ENCODE assay signal across 9 mouse cellular contexts in genomic region chr7:113256046-113256445, GRCm38 (mm10). TPM values are rescaled to one million over a fixed set of nuclear protein-coding genes. Genes with fewer than 3 reads are reported as not detected.
A peak's percentile ranks its signal among the peaks of the same experiment; 100 is the strongest.
DNase-seq lines count a peak whose midpoint lies in the region; TF ChIP-seq lines count a peak whose summit lies in the region.
"Had no signal": no experiment of that assay in that cellular context is flagged by ENCODE, and none has a peak within 500 bp of the region (broad histone marks: within the 10 kb centered on the region; RNA-seq: fewer than 3 reads in every experiment).

No protein-coding gene starts in this region.

- no peak overlapping the region for H3K4me3 ChIP-seq in gastrocnemius, adult 2 months
- H3K4me3 ChIP-seq: embryonic facial prominence, embryonic 12.5 days had no signal

- intact Hi-C loops in gastrocnemius, adult 2 months (cut with DNase I), result loop anchor here (10.0 kb wide), 1 partner anchor 331 kb away; no protein-coding TSS in a partner anchor

- peak; percentile 63 for TF ChIP-seq CTCF in gastrocnemius, adult 2 months (IDR thresholded peaks at IDR 0.05)

- H3K27ac ChIP-seq in gastrocnemius, adult 2 months, result no peak overlapping the region
- H3K27ac ChIP-seq: embryonic facial prominence, embryonic 12.5 days had no signal

- peak; percentile 41 for DNase-seq in gastrocnemius, adult 2 months
- DNase-seq in gastrocnemius, adult 18-20 months (ENCODE audit: low spot score), result no peak
- peak; percentile 36 for DNase-seq in right cerebral cortex, adult 18-20 months
- no peak for DNase-seq in right cerebral cortex, postnatal 10 days (ENCODE audit: low spot score in 2 of 2)
- DNase-seq in brain, adult 2 months (ENCODE audit: low read depth, low spot score), result peak; percentile 75
- DNase-seq in kidney, postnatal 36 days, result peak; percentile 40 to 75
- DNase-seq in retina, embryonic 14.5 days (ENCODE audit: low spot score), result peak; percentile 84
- DNase-seq in gastrocnemius, postnatal 4 days (ENCODE audit: low spot score in 2 of 2), result no peak

RNA-seq across cellular contexts. Expression of gene Arntl, which starts 48.8 kb away (rescaled TPM):
- 10 to 100 TPM; 17.6 to 39.4 TPM for total RNA-seq in gastrocnemius, adult 2 months (2021)
- total RNA-seq in gastrocnemius, adult 18-20 months (2021), result 10 to 100 TPM; 21.9 to 31.8 TPM
- 10 to 100 TPM in 1 of 2 experiments, 1 to 10 TPM in 1; 9.0 to 10.7 TPM for total RNA-seq in gastrocnemius, postnatal 4 days (2021)

Comparison
In these comparisons a context has a peak if more than half of its experiments do, and no peak if none do; other contexts are left out.
1. DNase-seq: peak in gastrocnemius, adult 2 months (single experiment), right cerebral cortex, adult 18-20 months (single experiment), brain, adult 2 months (single experiment), kidney, postnatal 36 days (2 of 2) and retina, embryonic 14.5 days (single experiment); none in gastrocnemius, adult 18-20 months (single experiment), right cerebral cortex, postnatal 10 days (0 of 2) and gastrocnemius, postnatal 4 days (0 of 2).